Mouse (Mus musculus) embryonic stem cell, embryonic (primary cell): Measurements from ENCODE around the gene Pitpnm1.

Experiments
- CTCF ChIA-PET, 4 experiments: fragments of 300-600 bp in 2 of 4; fragments of 350-600 bp in 2 of 4; sonication (Branson Sonifier 250); formaldehyde crosslinking; loops; one replicate each; lab custom pipeline; 2022; ENCODE audit warnings: inconsistent platforms in 2 of 4; lab: Charles Lee
- POLR2A ChIA-PET, 4 experiments: fragments of 300-600 bp in 2 of 4; fragments of 350-600 bp in 2 of 4; sonication (Branson Sonifier 250); formaldehyde crosslinking; loops; one replicate each; lab custom pipeline; 2022; ENCODE audit warnings: antibody characterized with exemption in 4 of 4, inconsistent platforms in 1 of 4; lab: Charles Lee

The Pitpnm1 gene

DNA sequence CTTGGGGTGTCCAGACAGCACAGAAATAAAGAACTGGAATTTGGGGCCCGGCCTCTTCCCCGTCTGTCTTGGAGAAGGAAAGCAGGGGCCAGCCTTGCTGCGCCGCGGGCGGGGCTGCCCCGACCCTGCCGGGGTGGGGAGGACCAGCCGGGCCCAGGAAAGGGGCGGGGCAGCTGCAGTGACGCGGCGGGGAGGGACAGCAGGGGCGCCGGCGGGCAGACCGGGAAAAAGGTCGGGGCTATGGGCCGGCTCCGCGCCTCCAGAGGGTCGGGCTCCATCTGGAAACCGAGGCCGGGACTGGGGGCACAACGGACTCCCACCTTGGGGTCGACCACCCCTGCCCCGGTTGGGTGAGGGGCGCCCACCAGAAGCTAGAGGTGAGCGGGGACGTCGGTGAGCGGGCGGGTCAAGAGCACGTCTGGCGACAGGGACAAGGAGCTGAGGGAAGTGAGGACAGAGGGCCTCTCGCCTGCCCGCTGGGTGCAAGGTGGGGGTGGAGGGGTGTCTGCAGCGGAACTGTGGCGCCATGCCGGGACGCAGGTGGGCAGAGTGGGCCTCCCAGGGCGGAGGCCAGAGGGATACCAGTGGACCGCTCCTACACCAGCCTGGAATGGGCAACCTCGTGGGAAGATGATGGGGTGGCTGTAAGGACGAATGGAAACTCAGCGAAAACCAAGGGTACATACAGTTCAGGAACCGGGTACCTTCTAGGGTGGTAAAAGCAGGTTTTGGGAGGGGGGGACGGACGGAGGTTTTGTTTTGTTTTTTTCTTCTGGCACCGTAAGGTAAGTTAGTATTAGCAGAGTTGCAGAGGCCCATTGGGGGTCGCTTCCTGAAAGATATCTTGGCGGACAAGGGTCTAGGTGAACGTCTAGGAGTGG, at the start of gene Pitpnm1:
Gene Pitpnm1 (plus strand): TSS at position 162 of the 881 bp plus-strand sequence.
- POLR2A ChIA-PET, result interaction anchor here in 3 of 4 experiments (0.9 to 3.5 kb wide), 11 partner anchors 11 to 132 kb away, joined by 3 to 26 read pairs (median 6); partner anchors contain the start of genes Aip (in 1 of the 3), Ndufv1 (in 1 of the 3) and Pold4 (in 1 of the 3)
- CTCF ChIA-PET, result interaction anchor here in 3 of 4 experiments (0.6 to 2.2 kb wide), 17 partner anchors 11 to 158 kb away, joined by 3 to 14 read pairs (median 4); partner anchors contain the start of genes Aip (in 1 of the 3), Gm49405 (in 1 of the 3), Gstp2 (in 1 of the 3) and Nudt8 (in 1 of the 3)

DNA sequence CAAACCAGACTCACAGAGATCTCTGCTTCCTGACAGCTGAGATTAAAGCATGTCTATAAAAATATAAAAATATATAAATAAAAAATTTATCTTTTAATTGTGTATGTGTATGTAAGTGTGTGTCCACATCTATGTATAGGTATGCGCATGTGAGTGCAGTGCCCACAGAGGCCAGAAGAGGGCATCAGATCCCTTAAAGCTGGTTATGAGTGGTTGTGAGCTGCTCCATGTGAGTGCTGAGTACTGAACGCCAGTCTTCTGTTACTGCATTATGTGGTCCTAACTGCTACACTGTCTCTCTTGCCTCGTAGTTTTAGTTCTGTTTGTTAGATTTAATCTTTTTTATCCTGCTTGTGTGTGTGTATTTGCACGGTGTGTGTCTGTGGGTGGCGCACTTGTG, 48.8 kb upstream of the Pitpnm1 start:
- CTCF ChIA-PET, result interaction anchor here (0.5 to 4.7 kb wide), 47 partner anchors 9 to 347 kb away, joined by 3 to 53 read pairs (median 5); partner anchors contain the start of genes Cdk2ap2 (in 2 of the 4), Ndufv1 (in 2 of the 4), Gm49405 (in 1 of the 4) and Grk2 (in 1 of the 4)
- POLR2A ChIA-PET, result interaction anchor here in 2 of 4 experiments (0.9 to 8.7 kb wide), 11 partner anchors 8 to 459 kb away, joined by 3 to 98 read pairs (median 6); partner anchors contain the start of genes Cdk2ap2 (in 1 of the 2), Gstp1 (in 1 of the 2) and Pcx (in 1 of the 2)

DNA sequence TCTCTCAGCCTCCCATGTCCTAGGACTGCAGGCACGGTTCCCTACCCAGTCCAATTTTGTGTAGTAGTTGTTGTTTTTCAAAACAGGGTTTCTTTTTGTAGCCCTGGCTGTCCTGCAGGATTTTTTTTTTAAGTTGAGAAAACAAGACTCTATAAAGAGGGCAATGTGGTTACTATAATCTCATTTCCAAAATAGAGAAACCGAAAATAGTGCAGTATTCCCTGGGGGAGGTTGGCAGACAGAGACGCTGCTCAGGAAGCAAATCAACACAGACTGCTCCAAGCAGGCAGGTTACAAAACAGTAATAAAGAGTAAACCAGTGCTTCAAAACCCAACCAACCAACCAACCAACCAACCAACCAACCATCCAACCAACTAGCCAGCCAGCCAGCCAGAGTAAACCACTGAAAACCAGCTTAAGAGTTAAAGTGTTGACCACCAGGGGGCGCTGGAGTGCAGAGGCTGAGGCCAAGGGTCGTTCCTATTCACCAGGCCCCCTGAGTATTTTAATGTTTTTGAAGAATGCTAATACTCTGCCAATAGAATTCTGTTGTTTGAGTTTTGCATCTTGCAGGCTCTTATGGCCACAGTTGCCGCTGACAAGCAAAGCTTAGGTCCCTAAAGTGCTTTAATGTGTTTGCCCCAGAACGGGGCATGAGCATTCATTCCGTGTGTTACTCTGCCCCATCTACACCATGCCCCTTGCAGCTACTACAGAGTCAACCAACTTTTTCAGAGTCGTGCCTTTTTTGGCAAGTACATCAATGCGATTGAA, 47.9 kb upstream of the Pitpnm1 start:
- ChIA-PET CTCF (interaction anchor here (0.5 to 4.7 kb wide), 104 partner anchors 9 to 989 kb away, joined by 3 to 53 read pairs (median 4); partner anchors contain the start of genes Ndufv1 (in 4 of the 4), Aip (in 2 of the 4), Cdk2ap2 (in 2 of the 4) and Pold4 (in 2 of the 4)), POLR2A (interaction anchor here (0.5 to 8.7 kb wide), 27 partner anchors 8 to 600 kb away, joined by 3 to 98 read pairs (median 3); partner anchors contain the start of genes Cdk2ap2 (in 2 of the 4), Gstp1 (in 2 of the 4), Clcf1 (in 1 of the 4) and Ndufv1 (in 1 of the 4))

DNA sequence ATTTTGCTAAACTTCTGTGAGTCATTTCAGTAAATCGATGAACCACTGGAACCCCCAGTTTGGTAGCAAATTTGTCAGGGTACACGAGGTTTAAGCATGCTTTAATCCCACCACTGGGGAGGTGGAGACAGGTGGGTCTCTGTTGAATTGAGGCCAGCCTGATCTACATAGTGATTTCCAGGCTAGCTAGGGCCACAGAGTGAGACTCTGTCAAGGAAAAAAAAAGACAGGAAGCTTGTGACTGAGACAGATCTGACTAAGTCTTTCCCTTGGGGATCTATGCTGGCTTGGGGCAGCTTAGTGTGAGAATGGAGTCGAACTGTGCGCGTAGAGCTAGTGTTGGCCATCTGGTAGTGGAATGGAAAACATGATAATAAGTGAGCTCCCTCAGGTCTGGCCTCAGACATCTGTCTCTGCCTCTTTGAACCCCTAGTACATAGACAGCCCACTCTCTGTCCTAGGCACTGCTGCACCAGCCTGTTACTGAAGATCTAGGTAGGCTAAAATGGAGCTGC, 47.2 kb upstream of the Pitpnm1 start:
- ChIA-PET POLR2A (interaction anchor here (0.6 to 8.7 kb wide), 27 partner anchors 10 to 600 kb away, joined by 3 to 98 read pairs (median 3); partner anchors contain the start of genes Cdk2ap2 (in 2 of the 4), Gstp1 (in 2 of the 4), Clcf1 (in 1 of the 4) and Ndufv1 (in 1 of the 4)), CTCF (interaction anchor here (0.6 to 4.7 kb wide), 64 partner anchors 8 to 345 kb away, joined by 3 to 53 read pairs (median 5); partner anchors contain the start of genes Ndufv1 (in 3 of the 4), Aip (in 2 of the 4), Acy3 (in 1 of the 4) and Cabp2 (in 1 of the 4))

DNA sequence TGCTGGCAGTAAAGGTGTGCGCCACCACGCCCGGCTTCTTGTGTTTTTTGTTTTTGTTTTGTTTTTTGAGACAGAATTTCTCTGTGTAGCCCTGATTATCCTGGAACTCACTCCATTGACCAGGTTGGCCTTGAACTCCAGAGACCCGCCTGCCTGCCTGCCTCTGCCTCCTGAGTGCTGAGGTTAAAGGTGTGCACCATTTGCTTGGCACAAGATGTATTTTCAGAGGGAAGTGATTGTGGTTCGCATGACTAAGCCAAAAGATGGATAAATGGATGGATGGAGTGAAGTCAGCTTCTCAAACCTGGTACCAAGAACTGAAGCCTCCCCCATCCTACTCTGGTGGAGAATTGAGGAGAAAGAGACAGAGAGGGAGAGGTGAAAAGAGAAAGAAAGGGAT, 45.2 kb upstream of the Pitpnm1 start:
- CTCF ChIA-PET, result interaction anchor here in 2 of 4 experiments (0.6 to 2.1 kb wide), 2 partner anchors 55 to 224 kb away, joined by 3 to 7 read pairs; partner anchors contain the start of genes Gm49405 (in 1 of the 2) and Nudt8 (in 1 of the 2)
- POLR2A ChIA-PET, result interaction anchor here in 3 of 4 experiments (1.1 to 6.4 kb wide), 13 partner anchors 8 to 147 kb away, joined by 3 to 68 read pairs (median 4); partner anchors contain the start of genes Gstp2 (in 3 of the 3), Cdk2ap2 (in 2 of the 3), Gstp1 (in 1 of the 3) and Ndufv1 (in 1 of the 3)

DNA sequence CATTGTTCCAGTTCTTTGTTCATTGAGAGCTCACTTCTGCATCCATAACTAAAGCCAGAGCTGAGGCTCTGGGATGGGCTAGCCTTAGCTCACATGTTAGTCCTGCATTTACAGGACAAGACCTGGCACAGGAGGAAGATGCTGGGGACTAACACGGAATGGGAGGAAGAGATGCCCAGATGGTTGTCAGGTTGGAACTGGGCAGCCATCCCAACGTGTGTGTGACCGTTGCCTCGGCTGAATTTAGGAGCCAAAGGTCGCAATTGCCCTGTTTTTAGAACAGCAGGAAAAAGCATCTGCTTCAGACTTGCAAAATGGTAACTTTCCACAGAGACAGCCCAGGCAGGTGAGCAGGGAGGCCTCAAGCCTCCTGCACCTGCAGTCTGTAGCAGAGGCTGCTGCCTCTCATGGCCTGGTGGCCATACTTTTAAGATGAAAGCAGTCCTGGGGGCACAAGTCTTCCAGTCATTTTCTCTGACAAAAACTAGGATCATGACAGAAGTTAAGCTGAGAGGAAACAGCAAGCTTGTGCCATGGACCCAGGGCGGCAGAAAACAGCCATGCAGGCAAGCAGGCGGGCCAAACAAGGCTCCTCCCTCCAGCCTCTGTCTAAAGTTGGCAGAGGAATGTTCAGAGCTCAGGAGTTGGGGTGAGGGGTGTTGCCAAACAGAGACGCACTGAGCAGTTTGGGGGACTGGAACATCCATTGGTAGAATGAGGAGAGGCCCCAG, 44.4 kb upstream of the Pitpnm1 start:
- POLR2A ChIA-PET, result interaction anchor here in 3 of 4 experiments (0.6 to 6.4 kb wide), 43 partner anchors 8 to 202 kb away, joined by 3 to 109 read pairs (median 6); partner anchors contain the start of genes Cdk2ap2 (in 3 of the 3), Gstp2 (in 3 of the 3), Aip (in 2 of the 3) and Gstp1 (in 2 of the 3)

DNA sequence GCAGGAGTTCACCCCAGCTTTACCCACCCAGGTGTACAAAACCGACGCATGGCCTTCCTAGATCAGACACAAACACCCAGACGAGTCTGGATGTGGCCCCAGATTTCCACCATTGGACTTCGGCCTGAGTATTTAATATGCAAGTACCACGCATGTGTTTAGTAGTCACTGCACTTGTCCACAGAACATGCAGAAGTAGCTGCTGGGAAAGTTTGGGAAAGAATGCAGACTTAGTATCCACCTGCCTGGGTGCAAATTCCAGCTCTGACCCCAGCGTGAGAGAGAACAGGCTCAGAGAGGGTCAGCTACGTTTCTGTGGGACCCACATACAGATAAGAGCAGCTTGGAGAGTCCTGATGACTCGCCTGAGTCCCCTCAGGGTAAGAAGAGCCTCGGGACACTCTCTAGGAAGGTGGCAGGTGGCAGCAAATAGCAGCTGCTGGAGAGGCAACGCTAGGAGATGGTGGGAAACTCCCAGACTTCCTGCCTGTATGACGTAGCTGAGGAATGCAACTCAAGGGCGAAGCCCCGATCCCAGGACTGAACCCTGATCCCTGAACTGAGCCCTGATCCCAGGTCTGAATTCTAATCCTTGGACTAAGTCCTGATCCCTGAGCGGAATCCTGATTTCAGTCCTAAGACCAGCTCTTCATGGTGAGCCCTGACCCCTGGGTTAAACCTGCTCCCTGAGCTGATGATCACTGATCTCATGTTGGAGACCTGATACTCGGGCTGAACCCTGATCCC, 43.7 kb upstream of the Pitpnm1 start:
- ChIA-PET CTCF (interaction anchor here (0.6 to 4.1 kb wide), 30 partner anchors 9 to 449 kb away, joined by 3 to 36 read pairs (median 4); partner anchors contain the start of genes Cdk2ap2 (in 1 of the 4), Gm49405 (in 1 of the 4), Gstp2 (in 1 of the 4) and Ndufv1 (in 1 of the 4)), POLR2A (interaction anchor here (0.9 to 6.4 kb wide), 66 partner anchors 9 to 245 kb away, joined by 3 to 109 read pairs (median 5); partner anchors contain the start of genes Gstp2 (in 4 of the 4), Ndufv1 (in 4 of the 4), Cdk2ap2 (in 3 of the 4) and Gstp1 (in 3 of the 4))

More for the DNA sequence above, 44.4 kb upstream of the Pitpnm1 start:
- CTCF ChIA-PET, result interaction anchor here in 2 of 4 experiments (0.8 to 4.1 kb wide), 14 partner anchors 8 to 203 kb away, joined by 3 to 36 read pairs (median 6); partner anchors contain the start of genes Gm49405 (in 1 of the 2), Gstp2 (in 1 of the 2), Ndufv1 (in 1 of the 2) and Nudt8 (in 1 of the 2)

DNA sequence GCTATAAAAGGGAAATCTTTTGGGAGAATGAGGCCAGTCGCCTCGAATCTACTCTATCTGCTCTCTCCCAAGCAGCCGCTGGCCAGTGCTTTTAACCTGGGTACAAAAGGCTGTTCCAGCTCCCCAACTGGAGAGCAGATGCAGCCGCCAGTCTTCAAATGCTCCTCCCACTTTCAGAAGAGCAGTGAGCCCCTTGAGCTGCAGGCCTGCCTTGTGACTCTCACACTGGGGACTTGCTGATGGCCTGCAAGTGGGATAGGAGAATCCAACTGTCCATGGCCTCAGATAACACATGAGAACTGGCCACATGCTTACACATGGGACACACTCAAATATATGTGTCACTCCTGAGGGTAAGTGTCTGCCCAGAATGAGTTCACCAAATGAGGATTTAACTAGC, 43.1 kb upstream of the Pitpnm1 start:
- ChIA-PET CTCF (interaction anchor here (0.5 to 4.1 kb wide), 36 partner anchors 9 to 450 kb away, joined by 3 to 36 read pairs (median 5); partner anchors contain the start of genes Ndufv1 (in 2 of the 4), Cdk2ap2 (in 1 of the 4), Gm49405 (in 1 of the 4) and Gstp2 (in 1 of the 4)), POLR2A (interaction anchor here (0.6 to 6.4 kb wide), 70 partner anchors 10 to 574 kb away, joined by 3 to 109 read pairs (median 4); partner anchors contain the start of genes Gstp2 (in 4 of the 4), Ndufv1 (in 4 of the 4), Cdk2ap2 (in 3 of the 4) and Gstp1 (in 3 of the 4))

DNA sequence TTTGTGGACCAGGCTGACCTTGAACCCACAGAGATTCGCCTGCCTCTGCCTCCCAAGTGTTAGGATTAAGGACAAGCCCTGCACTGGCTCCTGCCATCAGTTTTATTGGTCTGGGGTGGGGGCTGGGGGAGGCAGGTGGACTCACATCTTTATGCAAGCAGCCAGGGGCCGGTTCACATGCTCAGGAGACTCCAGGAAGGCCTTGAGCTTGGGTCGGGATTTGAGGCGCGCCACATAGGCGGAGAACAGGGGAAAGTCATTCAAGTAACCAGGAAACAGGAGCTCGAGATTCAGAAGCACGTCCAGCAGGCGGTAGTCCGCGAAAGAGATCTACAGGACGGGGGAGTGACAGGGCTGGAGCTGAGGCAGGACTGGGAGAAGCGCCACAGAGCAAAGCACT, 42.4 kb upstream of the Pitpnm1 start:
- CTCF ChIA-PET, result interaction anchor here (0.5 to 4.1 kb wide), 28 partner anchors 9 to 338 kb away, joined by 3 to 36 read pairs (median 4); partner anchors contain the start of genes Ndufv1 (in 2 of the 4), Cdk2ap2 (in 1 of the 4), Gstp1 (in 1 of the 4) and Gstp2 (in 1 of the 4)
- POLR2A ChIA-PET, result interaction anchor here (0.6 to 6.4 kb wide), 66 partner anchors 10 to 1276 kb away, joined by 3 to 109 read pairs (median 5); partner anchors contain the start of genes Cdk2ap2 (in 3 of the 4), Gstp2 (in 3 of the 4), Ndufv1 (in 3 of the 4) and Aip (in 2 of the 4)

DNA sequence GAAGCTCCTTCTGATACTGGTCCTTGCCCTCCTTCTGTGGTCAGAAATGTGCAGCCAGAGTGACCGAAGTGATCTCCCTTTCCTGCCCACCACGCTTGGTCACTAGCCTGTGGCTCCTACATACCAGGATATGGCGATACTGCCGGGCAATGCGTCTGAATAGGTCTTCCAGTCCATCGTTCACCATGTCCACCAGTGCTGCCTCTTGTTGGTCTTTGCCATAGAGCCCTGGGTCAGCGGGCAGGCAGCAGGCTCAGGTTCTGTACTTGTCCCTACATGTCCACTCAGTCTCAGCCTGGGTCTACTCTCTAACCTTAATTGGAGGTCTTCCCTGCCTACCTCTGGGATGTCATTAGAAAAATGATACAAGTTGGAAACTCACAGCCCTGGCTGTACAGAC, 41.8 kb upstream of the Pitpnm1 start:
- ChIA-PET CTCF (interaction anchor here (0.6 to 4.1 kb wide), 20 partner anchors 10 to 327 kb away, joined by 3 to 36 read pairs (median 5); partner anchors contain the start of genes Ndufv1 (in 2 of the 4), Cdk2ap2 (in 1 of the 4), Gstp1 (in 1 of the 4) and Gstp2 (in 1 of the 4)), POLR2A (interaction anchor here in 3 of 4 experiments (0.6 to 6.4 kb wide), 49 partner anchors 7 to 349 kb away, joined by 3 to 109 read pairs (median 6); partner anchors contain the start of genes Gstp2 (in 3 of the 3), Aip (in 2 of the 3), Cdk2ap2 (in 2 of the 3) and Ndufv1 (in 2 of the 3))

DNA sequence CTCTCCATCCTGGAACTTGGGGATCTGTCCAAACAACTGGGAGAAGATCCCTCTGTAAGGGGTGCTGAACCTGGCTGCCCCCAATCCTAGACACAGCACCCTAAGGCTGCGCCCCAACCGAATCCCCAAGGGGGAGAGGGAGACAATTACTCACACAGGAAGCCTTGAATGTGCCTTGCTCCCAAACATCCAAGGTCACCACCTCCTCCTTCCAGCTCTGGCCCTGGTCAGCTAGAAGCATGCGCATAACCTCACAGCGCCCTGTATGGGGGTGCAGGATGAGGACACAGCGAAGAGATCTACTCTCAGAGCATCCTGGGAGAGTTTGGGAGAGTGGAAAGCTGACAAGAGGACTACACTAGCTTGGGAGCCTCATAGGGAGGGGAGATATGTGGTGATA, 41.2 kb upstream of the Pitpnm1 start:
- POLR2A ChIA-PET, result interaction anchor here in 3 of 4 experiments (0.6 to 6.4 kb wide), 40 partner anchors 8 to 199 kb away, joined by 3 to 109 read pairs (median 4); partner anchors contain the start of genes Gstp2 (in 3 of the 3), Acy3 (in 2 of the 3), Cdk2ap2 (in 2 of the 3) and Ndufv1 (in 2 of the 3)
- CTCF ChIA-PET, result interaction anchor here (0.6 to 4.1 kb wide), 19 partner anchors 9 to 1313 kb away, joined by 3 to 36 read pairs (median 4); partner anchors contain the start of genes Cdk2ap2 (in 1 of the 4), Gstp1 (in 1 of the 4), Gstp2 (in 1 of the 4) and Ndufv1 (in 1 of the 4)

DNA sequence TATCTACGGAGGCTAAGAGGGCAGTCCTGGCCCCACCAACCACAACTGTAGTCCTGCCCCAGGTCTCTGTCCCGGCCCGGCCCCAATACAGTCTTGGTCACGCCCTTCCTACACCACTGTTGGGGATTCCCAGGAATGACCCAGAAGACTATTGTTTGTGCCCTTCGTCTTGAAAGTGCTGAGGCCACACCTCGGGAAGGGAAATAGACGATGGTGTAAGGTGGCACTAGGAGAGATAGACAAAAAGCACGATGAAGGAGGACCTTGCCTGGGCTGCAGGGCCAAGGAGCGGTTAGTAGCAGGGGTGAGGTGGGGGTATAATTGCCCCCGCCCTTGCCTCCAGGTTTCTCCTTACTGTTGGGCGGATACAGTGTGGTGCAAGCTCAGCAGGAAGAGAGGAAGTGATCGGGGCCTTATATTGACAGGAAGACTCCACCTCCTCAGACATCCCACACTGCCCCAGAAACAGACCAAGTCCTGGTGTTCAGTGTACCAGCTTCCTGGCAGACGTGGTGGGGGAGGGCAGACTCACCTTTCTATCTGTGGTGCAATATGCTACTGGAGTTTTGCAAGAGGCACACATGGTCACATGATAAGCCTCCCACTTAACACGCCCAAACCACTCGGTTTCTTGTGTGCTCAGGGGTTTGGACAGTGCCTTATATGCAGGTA, 40.6 kb upstream of the Pitpnm1 start, which contains the start of gene Gstp3:
Gene Gstp3 (minus strand): TSS at position 501 of the 672 bp plus-strand sequence.
- POLR2A ChIA-PET, result interaction anchor here in 3 of 4 experiments (0.6 to 6.4 kb wide), 34 partner anchors 9 to 179 kb away, joined by 3 to 109 read pairs (median 5); partner anchors contain the start of genes Gstp2 (in 3 of the 3), Acy3 (in 2 of the 3), Cdk2ap2 (in 2 of the 3) and Ndufv1 (in 2 of the 3)
- CTCF ChIA-PET, result interaction anchor here in 3 of 4 experiments (0.6 to 4.1 kb wide), 13 partner anchors 8 to 1312 kb away, joined by 3 to 36 read pairs (median 4); partner anchors contain the start of genes Cdk2ap2 (in 1 of the 3), Gstp2 (in 1 of the 3), Ppp1ca (in 1 of the 3) and Rps6kb2 (in 1 of the 3)
